Mouse (Mus musculus) right cerebral cortex, postnatal 10 days (tissue): Measurements from ENCODE around the gene Sympk.

Experiments used
- DNase-seq, 2 experiments: peaks; one replicate each; pipeline ENCODE4 v3.0.0; 2021; ENCODE audit warnings: low spot score in 2 of 2

Sympk gene

DNA sequence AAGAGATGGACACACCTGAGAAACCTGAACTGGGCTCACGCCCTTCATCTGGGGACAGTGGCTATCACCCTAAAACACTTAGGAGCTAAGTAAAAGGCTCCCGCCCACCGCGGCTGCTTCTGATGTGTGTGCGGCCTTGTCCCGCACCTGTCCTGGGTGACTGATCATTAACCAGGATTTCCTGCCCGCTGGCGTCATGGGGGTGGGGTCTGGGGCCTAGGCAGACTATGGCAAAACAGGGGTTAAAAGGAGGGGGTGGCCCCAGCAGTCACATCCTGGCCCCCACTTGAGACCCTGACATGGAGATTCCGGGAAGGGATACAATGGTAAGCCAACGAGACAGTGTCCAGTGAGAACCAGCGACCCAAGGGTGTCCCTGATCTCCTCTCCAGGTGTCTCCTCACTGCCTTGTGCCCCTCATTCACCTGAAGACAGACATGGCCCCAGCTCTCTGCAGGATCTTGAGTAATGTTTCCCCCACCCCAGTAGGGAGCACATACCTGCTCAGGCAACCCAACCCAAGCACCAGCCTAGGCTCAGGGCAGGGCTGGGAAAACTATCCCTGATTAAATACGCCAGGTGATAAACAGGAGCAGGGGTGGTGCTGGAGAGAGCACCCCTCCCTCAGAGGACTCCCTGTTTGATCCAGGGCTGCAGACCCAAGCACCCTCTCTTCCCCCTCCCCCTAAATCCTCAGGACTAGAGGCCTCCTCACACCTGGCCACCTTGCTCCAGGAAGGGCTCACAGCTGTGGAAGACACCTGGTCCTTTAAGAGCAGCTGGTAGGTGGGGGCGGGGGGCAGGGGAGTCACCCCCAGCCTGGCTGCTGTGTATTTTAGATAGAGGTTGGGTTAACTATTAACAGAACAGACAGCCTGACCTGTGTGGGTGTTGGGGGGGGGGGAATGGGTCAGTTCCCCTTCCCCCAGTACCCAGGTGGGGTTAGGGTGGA, 16.9 kb upstream of the Sympk start:
- DNase-seq = peak in 1 of 2 experiments; percentile 45

DNA sequence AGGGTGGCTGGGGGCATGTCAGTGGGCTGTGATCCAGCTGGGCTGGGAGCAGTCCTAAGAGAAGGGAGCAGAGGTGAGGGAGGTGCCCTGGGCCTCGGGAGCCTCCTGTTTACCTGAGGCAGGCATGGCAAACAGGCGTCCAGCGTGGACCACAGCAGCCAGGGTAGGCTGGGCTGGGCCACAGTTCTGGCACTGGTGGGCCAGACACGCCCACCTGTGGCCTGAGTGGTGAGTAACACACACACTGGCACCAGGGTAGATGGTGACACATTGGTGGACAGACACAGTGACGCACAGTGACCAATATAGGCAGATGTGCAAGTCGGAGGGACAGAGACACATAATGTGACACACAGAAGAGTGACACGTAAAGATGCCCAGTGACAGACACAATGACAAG, 13.6 kb upstream of the Sympk start:
- peak; percentile 25 to 34 for DNase-seq

DNA sequence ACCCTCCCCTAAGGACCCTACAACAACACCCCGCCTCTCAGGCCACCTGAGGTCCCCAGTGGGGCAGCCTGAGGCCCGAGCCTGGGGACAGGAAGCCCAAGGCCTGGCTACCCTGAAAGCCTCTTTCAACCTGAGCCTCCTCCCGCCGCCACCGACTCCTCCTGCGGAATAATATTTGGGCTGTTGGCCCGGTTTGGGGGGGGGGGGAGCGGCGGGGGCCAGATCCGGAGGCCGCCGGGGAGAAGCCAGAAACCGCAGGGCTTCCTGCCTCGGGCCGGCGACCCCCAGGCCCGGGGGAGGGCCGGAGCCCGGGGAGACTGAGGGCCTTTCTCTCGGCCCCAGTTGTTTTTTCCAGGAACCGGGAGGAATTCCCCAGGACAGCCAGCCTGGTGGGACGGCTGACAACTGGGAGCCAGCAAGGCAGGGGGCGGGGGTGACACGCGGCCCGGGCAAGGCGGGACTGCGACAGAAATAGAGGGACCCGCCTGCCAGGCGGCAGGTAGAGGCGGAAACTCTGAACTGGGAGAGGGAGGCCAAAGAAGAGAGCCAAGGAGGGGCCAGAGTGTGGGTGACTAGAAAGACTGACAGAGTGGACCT, 12.1 kb upstream of the Sympk start:
- DNase-seq = no peak

DNA sequence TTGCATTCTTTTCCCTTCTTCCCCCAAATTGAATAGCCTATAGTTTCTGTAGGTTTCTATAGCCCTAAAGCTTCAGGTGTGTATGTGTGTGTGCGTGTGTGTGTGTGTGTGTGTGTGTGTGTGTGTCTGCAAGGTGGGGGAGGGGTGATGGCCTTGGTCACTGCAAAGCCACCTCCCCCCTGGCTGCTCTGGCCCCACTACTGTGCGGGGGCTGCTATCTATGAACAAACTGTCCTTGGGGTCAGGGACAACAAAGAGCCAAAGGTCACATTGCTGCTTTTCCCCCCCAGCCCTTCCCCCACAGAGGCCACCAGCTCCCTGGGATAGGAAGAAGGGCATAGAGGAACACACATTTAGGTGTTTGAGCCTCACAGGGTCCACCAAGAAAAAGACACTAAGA, 11.3 kb upstream of the Sympk start:
- DNase-seq = no peak

DNA sequence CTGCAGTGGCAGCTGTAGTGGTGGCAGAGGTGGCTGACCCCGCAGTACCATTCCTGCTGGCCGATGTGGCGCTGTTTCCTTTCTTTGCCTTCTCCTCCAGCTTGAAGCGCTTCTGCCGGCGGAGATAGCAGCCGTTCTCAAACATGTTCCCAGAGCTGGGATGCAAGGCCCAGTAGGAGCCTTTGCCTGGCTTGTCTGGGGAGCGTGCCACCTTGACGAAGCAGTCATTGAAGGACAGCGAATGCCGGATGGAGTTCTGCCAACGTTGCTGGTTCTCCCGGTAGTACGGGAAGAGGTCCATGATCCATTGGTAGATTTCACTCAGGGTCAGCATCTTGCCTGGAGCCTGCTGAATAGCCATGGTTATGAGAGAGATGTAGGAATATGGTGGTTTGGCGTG, 9.7 kb upstream of the Sympk start:
- no peak for DNase-seq

DNA sequence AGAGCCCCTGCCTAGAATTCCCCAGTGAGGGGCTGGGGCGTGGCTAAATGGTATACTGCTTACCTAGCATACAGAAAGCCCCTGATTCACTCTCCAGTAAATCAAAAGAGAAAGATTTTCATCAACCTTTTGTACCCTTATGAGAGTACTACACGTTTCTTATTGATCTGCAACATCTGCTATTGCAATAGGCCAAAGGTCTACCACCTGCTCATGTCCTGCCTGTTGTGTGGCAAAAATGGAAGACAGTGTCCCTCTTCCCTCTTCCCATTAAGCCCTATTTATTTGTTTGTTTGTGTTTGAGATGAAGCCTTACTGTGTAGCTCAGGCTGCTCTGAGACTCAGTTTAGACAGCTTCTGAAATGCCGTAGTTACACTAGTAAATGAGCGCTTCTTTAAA, 8.1 kb upstream of the Sympk start:
- no peak for DNase-seq

DNA sequence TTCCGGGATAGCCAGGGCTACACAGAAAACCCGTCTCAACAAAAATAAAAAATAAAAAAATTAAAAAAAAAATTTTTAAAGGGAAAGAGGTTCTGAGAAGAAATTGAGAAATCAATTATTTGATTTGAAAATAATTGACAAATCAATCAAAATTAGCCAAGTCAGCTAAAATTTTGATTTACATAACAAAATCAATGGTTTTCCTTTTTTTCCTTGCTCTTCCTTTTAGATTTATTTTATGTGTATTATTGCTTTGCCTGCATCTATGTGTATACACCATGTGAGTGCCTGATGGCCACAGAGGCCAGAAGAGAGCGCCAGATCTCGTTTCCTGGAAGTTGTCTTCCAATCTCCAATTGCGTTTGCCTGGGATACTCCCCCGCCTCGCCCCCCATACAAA, 6.3 kb upstream of the Sympk start:
- no peak for DNase-seq

DNA sequence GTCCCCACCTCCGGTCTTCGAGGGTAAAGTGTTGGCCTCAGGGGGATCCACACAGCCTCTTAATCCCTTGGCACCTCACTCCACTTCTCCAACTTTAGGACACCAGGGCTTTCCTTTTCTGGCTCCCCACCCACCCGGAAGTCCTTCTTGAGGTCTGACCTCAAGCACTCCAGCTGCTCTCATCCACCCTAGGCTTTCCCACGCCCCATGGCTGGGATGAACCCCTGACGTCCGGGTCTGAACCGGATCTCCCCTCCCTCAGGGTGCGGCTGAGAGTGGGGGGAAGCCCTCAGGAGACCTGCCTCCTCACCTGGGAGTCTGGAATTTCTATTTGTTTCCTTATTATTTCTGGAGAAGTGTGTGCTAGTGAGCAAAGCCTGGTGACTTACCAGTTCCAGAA, 3.1 kb upstream of the Sympk start:
- no peak for DNase-seq

DNA sequence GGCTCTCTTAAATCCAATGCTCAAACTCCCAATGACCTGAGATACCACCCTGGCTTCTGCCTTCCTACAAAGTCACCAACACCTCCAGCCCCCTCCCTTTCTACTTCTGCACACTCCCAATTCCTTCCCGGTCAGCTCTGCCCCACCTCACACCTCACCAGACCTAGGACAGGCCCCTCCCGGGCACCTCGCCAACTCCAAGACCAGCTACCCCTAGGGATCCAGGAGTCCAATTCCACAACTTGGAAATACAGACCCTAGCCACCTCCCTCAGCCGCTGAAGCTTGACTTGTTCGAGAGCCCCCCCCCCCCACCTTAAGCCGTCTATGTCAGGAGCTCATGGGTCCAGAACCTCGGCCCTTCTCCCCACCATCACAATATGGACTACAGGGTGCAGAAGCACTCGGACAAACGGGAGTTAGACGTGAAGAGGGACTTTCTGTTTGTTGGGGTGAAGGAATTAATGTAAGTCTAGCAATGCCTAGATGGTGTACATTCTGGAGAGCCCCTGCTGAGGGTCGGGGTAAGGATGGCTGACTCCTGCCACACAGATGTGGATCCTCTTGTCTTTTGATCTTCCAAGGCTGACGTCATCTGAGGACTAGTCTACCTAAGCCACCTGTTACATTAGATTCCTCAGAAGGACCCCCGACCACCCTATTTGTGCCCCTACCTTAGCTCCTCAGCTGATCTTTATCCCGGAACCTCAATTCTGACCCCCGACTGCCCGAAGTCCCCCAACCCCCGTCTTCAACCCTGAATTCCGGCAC, 1.8 kb upstream of the Sympk start:
- DNase-seq = no peak

DNA sequence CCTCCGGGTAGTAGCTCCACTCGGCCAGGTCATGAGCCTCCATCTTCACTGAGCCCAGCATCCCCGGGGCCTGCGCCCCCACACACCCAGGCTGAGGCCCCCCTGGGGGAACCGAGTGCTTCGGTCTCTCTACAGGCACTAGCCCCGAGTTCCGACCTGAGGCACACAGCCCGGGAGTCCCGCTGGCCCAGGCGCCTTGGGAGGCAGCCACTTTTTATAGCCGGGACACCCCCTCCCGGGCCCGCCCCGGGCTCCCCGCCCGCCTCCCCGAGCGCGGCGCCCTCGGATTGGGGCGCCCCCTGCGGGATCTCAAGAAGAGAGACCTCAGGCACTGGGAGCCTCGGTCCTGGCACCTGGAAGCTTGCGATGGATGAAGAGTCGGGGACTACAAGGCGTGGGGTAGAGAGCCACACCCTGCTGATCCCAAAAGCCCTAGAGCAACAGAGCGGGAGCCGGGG, 791 bp upstream of the Sympk start, which contains the start of gene Foxa3:
Gene Foxa3, minus strand, starts transcription at position 182 of the 458 bp plus-strand sequence.
- peak; percentile 48 to 53 for DNase-seq

DNA sequence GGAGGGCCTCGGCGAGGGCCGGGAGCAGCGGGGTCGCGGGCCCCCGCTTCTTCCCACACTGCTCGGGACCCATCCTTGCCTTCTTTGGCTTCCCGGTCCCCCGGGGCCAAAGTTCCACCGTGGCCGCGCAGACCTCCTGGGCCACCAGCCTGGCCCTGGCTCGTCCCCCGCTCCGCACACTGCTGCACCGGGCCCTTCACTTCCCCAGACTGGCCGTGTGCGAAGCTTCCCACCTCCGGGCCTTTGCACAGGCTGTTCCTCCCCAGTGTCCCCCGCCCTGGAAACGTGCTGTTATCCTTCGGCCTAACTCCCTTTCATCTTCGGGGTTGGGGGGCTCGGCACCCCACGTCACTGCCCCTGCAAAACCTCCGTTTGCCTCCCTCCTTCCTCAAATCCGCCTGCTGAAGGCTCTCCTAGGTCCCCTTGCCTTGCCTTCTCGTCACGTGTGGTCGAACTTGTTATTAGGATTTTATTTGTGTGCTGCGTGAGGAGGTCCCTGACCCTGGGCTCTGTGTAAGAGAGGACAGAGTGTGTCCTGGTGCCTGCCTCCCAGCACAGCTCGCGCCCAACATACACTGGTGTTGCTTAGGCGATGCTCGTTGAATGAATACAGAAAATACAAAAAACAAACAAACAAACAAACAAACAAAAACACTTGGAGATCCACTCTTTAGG, 541 bp downstream of the Sympk start:
- DNase-seq = peak; percentile 53 to 57

DNA sequence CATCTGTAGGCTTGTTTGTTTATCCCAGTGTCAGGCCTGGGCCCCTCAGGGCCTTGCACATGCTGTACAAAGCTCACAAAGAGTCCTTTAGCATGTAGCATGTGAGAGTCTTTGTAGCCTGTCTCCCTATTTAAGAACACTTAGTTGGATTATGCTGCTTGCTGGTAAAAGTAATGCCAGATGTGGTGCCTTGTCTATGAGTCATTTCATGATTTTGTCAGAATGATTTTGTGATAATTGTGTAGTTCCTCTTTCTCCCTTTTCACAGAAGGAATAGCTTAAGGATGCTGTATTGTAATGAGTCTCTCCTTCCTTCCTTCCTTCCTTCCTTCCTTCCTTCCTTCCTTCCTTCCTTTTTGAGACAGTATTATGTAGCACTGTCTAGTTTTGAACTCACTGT, 3.9 kb downstream of the Sympk start:
- DNase-seq = no peak

DNA sequence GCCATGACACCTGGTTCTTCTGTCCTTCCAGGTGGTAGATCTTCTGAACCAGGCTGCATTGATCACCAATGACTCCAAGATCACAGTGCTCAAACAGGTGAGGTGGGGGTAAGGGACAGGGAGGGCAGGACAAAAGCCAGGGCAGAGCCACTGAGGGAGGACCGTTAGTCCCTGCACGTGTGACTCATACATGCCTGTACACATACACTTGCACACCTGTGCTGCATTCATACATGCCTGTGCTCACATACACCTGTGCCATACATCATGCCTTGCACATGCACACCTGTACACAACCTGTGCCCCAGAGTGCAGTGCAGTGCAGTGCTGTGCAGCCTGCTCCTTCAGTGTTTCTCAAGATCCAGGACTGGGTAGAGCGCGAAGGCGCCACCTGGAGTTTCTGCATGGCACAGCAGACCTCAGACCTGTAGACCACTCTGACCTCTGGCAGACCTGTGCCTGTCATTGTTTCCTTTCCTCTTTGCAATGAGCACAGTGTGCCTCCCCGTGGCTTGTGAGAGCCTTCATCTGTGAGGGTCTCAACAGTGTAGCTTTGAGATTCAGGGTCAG, 5.0 kb downstream of the Sympk start:
- peak in 1 of 2 experiments; percentile 62 for DNase-seq

DNA sequence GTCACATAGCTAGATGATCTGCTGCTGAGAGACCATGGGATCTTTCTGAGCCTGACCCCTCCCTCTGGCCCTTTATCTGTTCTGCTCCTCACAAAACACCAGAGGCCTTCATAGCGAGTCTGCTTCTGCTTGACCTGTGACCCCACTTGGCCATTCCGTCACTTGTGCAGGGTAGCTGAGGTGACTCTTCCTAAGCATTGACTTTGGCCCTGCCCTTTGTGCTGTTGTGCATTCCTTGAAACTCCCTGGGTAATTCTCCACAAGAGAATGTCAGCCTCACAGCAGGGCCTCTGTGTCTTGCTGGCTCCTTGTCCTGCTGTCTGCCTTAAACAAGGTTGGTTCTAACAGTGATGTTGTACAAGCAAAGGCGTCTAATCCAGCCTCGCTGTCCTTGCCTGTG, 7.5 kb downstream of the Sympk start:
- DNase-seq = no peak

DNA sequence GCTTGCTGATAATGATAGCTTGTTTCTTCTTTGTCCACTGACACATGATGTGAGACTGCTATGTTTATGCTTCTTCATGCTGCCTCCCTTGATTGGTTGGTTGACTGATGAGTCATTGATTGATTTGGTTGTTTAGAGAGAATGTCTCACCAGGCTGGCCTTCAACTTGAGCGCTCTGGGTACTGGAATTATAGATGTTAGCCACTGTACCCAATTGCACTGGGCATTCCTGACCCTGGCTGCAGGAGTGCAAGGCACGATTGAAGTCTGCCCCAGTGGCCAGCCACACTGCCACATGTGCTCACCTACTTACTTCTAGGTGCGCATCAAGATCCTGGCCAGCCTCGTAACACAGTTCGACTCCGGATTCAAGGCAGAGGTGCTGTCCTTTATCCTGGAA, 20.4 kb downstream of the Sympk start:
- DNase-seq = no peak

DNA sequence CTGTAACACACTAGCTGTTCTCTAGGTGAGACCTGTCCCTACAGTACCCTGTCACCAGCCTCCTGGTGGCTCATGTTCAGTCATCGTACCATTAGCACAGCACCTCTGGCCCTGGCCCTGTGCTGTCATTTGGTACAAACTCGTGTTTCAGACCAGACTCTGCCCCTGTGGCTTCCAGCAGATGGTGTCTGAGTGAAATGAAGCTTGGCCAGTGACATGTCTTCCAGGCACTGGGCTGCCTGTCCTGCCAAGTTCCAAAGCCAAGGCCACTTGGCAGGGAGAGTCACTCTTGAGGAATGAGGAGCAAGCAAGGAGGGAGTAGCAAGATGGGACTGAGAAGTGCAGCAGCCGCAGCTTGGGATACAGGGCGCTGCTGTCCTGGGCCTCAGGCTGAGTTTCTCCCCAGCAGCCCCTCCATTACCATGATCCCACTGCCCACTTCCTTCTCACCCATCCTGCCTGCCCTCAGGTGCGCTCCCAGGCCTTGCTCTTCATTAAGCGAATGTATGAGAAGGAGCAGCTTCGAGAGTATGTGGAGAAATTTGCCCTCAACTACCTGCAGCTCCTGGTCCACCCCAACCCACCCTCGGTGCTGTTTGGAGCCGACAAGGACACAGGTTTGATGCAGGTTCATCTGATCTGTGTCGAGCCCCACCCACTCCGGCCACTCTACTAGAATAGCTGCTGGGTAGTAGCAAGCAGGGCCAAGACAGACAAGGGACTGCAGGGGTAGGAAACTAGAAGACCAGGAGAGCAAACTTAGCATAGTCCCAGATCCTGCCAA, 22.3 kb downstream of the Sympk start:
- no peak for DNase-seq

DNA sequence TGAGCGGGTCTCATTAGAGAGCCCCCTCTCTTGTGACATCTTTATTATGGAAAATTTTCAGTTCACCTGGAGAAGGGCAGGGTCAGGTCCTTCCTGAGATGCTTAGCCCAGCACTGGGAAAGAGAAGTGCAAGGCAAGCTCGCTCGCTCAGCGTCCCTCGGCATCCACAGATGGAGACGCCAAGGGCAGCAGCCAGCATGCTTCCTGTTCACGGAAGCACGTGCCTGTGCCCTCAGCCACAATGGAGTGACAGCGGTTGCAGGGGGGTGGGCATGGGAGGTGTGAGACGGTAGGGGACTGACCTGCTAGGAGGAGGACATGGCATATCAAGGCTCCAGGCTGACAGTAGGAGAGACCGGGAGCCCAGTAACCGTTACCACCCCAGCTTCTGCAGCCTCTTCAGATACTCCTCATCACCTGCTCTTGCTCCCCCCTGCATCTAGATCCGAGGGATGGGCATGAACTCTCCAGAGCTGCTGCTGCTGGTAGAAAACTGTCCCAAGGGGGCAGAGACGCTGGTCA, 23.9 kb downstream of the Sympk start:
- DNase-seq = no peak

DNA sequence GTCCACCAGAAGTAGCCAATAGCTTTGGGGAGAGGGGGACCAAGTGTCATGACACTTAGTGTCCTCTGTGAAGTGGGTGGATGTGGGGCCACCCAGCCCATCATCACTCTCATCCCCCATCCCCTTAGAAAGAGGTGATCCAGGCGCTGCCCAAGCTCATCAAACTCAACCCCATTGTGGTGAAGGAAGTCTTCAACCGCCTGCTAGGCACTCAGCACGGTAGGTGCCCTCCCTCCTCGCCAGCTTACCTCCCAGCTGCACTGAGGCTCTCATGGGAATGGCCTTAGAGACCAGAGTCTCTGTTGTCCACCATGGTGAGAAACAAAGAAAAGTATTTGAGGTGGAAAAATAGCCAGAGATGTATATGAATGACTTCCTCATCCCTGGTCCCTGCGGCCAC, 25.1 kb downstream of the Sympk start:
- no peak for DNase-seq

DNA sequence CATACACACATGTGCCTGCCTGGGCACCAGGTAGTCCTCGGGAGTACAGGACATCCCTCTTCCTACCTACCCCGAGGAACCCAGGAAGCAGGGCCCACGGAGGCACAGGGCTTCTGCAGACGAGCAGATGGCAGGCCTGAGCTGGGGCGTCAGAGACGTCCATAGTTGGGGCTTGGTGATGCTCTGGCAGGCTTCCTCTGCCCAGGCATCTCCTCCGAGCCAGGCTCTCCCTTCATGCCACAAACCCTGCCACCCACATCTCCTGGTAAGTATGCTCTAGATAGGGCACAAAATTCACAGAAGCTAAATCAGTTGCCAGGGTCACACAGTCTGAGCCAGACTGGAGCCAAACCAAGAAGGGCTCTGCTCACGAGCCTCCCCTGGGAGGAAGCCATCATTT, 26.0 kb downstream of the Sympk start:
- no peak for DNase-seq

DNA sequence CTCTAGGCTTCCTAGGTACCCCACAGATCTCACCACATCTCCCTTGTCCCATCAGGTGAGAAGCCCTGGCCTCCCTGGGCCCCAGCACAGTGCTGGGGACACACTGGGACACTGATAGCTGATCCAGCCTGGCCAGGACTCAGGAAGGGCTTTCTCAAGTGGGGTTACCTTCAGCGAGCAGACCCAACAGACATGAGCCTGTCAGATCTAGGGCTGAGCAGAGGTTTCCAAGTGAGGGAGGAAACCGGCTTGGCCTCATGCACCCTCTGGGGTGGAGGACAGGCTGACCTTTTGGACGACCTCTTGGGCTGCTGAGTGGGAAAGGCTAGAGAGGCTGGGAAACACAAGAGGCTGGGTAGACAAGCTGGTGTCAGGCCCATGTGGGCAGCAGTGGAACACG, 27.0 kb downstream of the Sympk start:
- DNase-seq = no peak
